Mouse (Mus musculus) heart, adult 2 months (tissue): Measurements from ENCODE around the gene Pik3r4. TPM values are rescaled to one million over a fixed set of nuclear protein-coding genes. Genes with fewer than 3 reads are reported as not detected.

ENCODE experiments used
- DNase-seq, 2 experiments: peaks; one replicate each; pipeline ENCODE4 v3.0.0; 2021
- H3K27ac ChIP-seq: fragments of 200-600 bp; 2 replicates; pipeline ENCODE4 v1.8.1; 2022
- H3K27me3 ChIP-seq: fragments of 200-500 bp; 2 replicates; pipeline ENCODE4 v1.6.1; 2012; ENCODE audit warnings: mild to moderate bottlenecking, low read length, inconsistent platforms, mixed read lengths; ENCODE audit not compliant: control insufficient read depth, insufficient read depth
- H3K36me3 ChIP-seq: fragments of 200-500 bp; 2 replicates; pipeline ENCODE4 v1.6.1; 2012; ENCODE audit warnings: low read length, inconsistent platforms; ENCODE audit not compliant: control insufficient read depth, insufficient read depth
- H3K4me1 ChIP-seq: fragments of 200-500 bp; 2 replicates; pipeline ENCODE4 v1.6.1; 2011; ENCODE audit warnings: low read length; ENCODE audit not compliant: control insufficient read depth, insufficient read depth
- H3K4me3 ChIP-seq: fragments of 200-600 bp; 2 replicates; pipeline ENCODE4 v1.8.1; 2022
- H3K79me2 ChIP-seq: fragments of 200-500 bp; replicated peaks from 2 replicates; pipeline ENCODE4 v1.6.1; 2012; ENCODE audit warnings: mild to moderate bottlenecking, inconsistent platforms, low read length, moderate library complexity, mixed read lengths; ENCODE audit not compliant: control insufficient read depth, insufficient read depth
- H3K9ac ChIP-seq: fragments of 200-500 bp; 2 replicates; pipeline ENCODE4 v1.6.1; 2012; ENCODE audit warnings: low read depth, mild to moderate bottlenecking, control low read depth, inconsistent platforms, low read length, mixed read lengths
- CTCF ChIP-seq: fragments of 200-600 bp; IDR thresholded peaks from 2 replicates; pipeline ENCODE4 v1.8.1; 2022; ENCODE audit warnings: antibody characterized with exemption, mild to moderate bottlenecking, moderate library complexity
- EP300 ChIP-seq: fragments of 200-500 bp; IDR thresholded peaks from 2 replicates; pipeline ENCODE4 v1.6.1; 2011; ENCODE audit warnings: low read depth, low read length, control low read depth; ENCODE audit not compliant: insufficient read depth
- POLR2A ChIP-seq: fragments of 200-500 bp; IDR thresholded peaks from 2 replicates; pipeline ENCODE4 v1.6.1; 2011; ENCODE audit warnings: mild to moderate bottlenecking, low read depth, low read length, control low read depth; ENCODE audit not compliant: insufficient read depth
- WGBS: fragments of 180-500 bp; shearing (Covaris S2); methylation state at CpG from one replicate; pipeline ENCODE4 v1.1.7; 2018; 5-methylcytosine and 5-hydroxymethylcytosine counted together
- intact Hi-C: fragments of 180-260 bp; cut with DNase I; formaldehyde crosslinking; loops from one replicate; pipeline ENCODE4 v1.15.1; 2025
- long read RNA-seq: library from polyadenylated mRNA; stranded (forward); transcript quantifications from one replicate; pipeline ENCODE4 v2.0.0, GENCODE M21; 2021
- polyA plus RNA-seq: library from polyadenylated mRNA; depleted of rRNA; stranded (reverse); fragments of >200 nt; gene quantifications from 2 replicates; pipeline ENCODE4 v1.2.3, GENCODE M21; 2012; rRNA removed
- total RNA-seq, 2 experiments: library from RNA; stranded (reverse); gene quantifications; 2 replicates each; pipeline ENCODE4 v1.2.3; 2021

Gene Pik3r4
- total RNA-seq = 10 to 100 TPM; 19.6 to 19.8 TPM
- polyA plus RNA-seq = 11.9 and 16.5 TPM in 2 replicates
- long read RNA-seq, full-length matches to known transcripts = 3 of 6 reads
- long read RNA-seq, partial matches to known transcripts = 3 of 6 reads
- long read RNA-seq, other reads (novel, unspliced or antisense) = 0 of 6 reads

- no peaks in the 10 kb centered on the region for H3K79me2 ChIP-seq
- no peaks in the 10 kb centered on the region for H3K27me3 ChIP-seq
- WGBS = 5% methylated on average over 37 of the region's 37 CpGs
- TF ChIP-seq CTCF = no peak
- TF ChIP-seq POLR2A = peak; percentile 91
- no peak for TF ChIP-seq EP300
- no peaks in the 10 kb centered on the region for H3K4me1 ChIP-seq
- intact Hi-C loops = loop anchor here (1.0 kb wide), 1 partner anchor 148 kb away; no protein-coding TSS in a partner anchor
- peak within 1 kb of the TSS; percentile 89 for H3K27ac ChIP-seq
- H3K4me3 ChIP-seq = peak within 1 kb of the TSS; percentile 71
- DNase-seq = peak; percentile 86 to 90
- H3K9ac ChIP-seq = peak within 1 kb of the TSS; percentile 83
- no peaks in the 10 kb centered on the region for H3K36me3 ChIP-seq
Observed at GRCm38 (mm10) chr9:105642460-105643371, at the start of gene Pik3r4. Gene Pik3r4 (plus strand): TSS chr9:105642978.

GRCm38 (mm10) chr9:105598906-105599305 lies 43.9 kb upstream of the Pik3r4 start:
- H3K27me3 ChIP-seq = no peaks in the 10 kb centered on the region
- no peak for DNase-seq
- 62% methylated on average over 4 of the region's 4 CpGs for WGBS
- H3K79me2 ChIP-seq = no peaks in the 10 kb centered on the region
- intact Hi-C loops = no loop called here
- no peak overlapping the region for H3K27ac ChIP-seq
- H3K4me3 ChIP-seq = no peak overlapping the region
- TF ChIP-seq EP300 = no peak
- TF ChIP-seq POLR2A = no peak
- no peak for TF ChIP-seq CTCF
- no peaks in the 10 kb centered on the region for H3K4me1 ChIP-seq
- H3K9ac ChIP-seq = no peak overlapping the region
- H3K36me3 ChIP-seq = no peaks in the 10 kb centered on the region

- Histone ChIP-seq H3K36me3 (no peaks in the 10 kb centered on the region), H3K9ac (no peak overlapping the region), H3K27ac (peak overlapping the region; percentile 40), H3K4me3 (0 out of 2 replicates have a peak overlapping the region, but pooled peaks have one; percentile 14), H3K27me3 (no peaks in the 10 kb centered on the region), H3K79me2 (no peaks in the 10 kb centered on the region), H3K4me1 (no peaks in the 10 kb centered on the region; the same call in 1 of the 2 replicates)
- TF ChIP-seq POLR2A (no peak), EP300 (peak; percentile 66; the same call in 1 of the 2 replicates)
- intact Hi-C loops = no loop called here
- 32% methylated on average over 15 of the region's 15 CpGs for WGBS
- DNase-seq = peak; percentile 28 to 44
Observed at GRCm38 (mm10) chr9:105611980-105612771, 30.6 kb upstream of the Pik3r4 start.

- Histone ChIP-seq H3K4me1 (no peaks in the 10 kb centered on the region; the same call in 1 of the 2 replicates), H3K36me3 (no peaks in the 10 kb centered on the region), H3K4me3 (no peak overlapping the region), H3K27ac (no peak overlapping the region), H3K9ac (no peak overlapping the region), H3K79me2 (no peaks in the 10 kb centered on the region), H3K27me3 (no peaks in the 10 kb centered on the region)
- WGBS = 69% methylated on average over 7 of the region's 7 CpGs
- peak in 1 of 2 experiments; percentile 8 for DNase-seq
- intact Hi-C loops = no loop called here
- no peak for TF ChIP-seq CTCF
- TF ChIP-seq EP300 = no peak
- no peak for TF ChIP-seq POLR2A
Observed at GRCm38 (mm10) chr9:105612919-105613318, 29.9 kb upstream of the Pik3r4 start.

- Histone ChIP-seq H3K27ac (no peak overlapping the region), H3K27me3 (no peaks in the 10 kb centered on the region), H3K4me3 (no peak overlapping the region), H3K4me1 (no peaks in the 10 kb centered on the region; the same call in 1 of the 2 replicates), H3K36me3 (no peaks in the 10 kb centered on the region), H3K79me2 (no peaks in the 10 kb centered on the region), H3K9ac (no peak overlapping the region)
- no peak for DNase-seq
- 47% methylated on average over 2 of the region's 2 CpGs for WGBS
- intact Hi-C loops = loop anchor here (5.0 kb wide), 2 partner anchors 94 to 149 kb away; no protein-coding TSS in a partner anchor
- no peak for TF ChIP-seq CTCF
- TF ChIP-seq EP300 = no peak
- no peak for TF ChIP-seq POLR2A
Observed at GRCm38 (mm10) chr9:105615952-105616351, 26.8 kb upstream of the Pik3r4 start.
